Mouse (Mus musculus): Measurements from ENCODE around the gene Svep1. TPM values are rescaled to one million over a fixed set of nuclear protein-coding genes. Genes with fewer than 3 reads are reported as not detected.
A peak's percentile ranks its signal among the peaks of the same experiment; 100 is the strongest.

The Svep1 gene
- polyA plus RNA-seq, 1 experiment from 2014 or later = 0.31 TPM

- no peaks in the 10 kb centered on the region for H3K9me3 ChIP-seq (replicated peaks)
- H3K36me3 ChIP-seq (replicated peaks) = no peaks in the 10 kb centered on the region
- no peak overlapping the region for H3K9ac ChIP-seq
- ATAC-seq (ENCODE audit: insufficient read depth) = no peak
- H3K4me3 ChIP-seq (replicated peaks) = no peak overlapping the region
- WGBS (ENCODE audit: insufficient replicate concordance) = 75% methylated on average over 6 of the region's 6 CpGs
- no peaks in the 10 kb centered on the region for H3K4me1 ChIP-seq (replicated peaks)
- H3K27me3 ChIP-seq = no peaks in the 10 kb centered on the region
- H3K4me2 ChIP-seq = no peak overlapping the region
- H3K27ac ChIP-seq (replicated peaks) = no peak overlapping the region
These were observed 161.8 kb downstream of the Svep1 start for GRCm38 (mm10) chr4:58044833-58045232.

- no peaks in the 10 kb centered on the region for H3K4me1 ChIP-seq (replicated peaks)
- H3K36me3 ChIP-seq (replicated peaks) = no peaks in the 10 kb centered on the region
These were observed 162.3 kb downstream of the Svep1 start for GRCm38 (mm10) chr4:58044356-58044755.

GRCm38 (mm10) chr4:58040093-58040492 lies 166.6 kb downstream of the Svep1 start:
- Histone ChIP-seq H3K4me3 (replicated peaks) (no peak overlapping the region), H3K4me1 (replicated peaks) (no peaks in the 10 kb centered on the region), H3K4me2 (no peak overlapping the region), H3K9me3 (replicated peaks) (no peaks in the 10 kb centered on the region), H3K27ac (replicated peaks) (no peak overlapping the region), H3K36me3 (replicated peaks) (no peaks in the 10 kb centered on the region), H3K9ac (no peak overlapping the region), H3K27me3 (no peaks in the 10 kb centered on the region)
- WGBS (ENCODE audit: insufficient replicate concordance) = 68% methylated on average over 2 of the region's 2 CpGs
- no peak for ATAC-seq (ENCODE audit: insufficient read depth)

More at GRCm38 (mm10) chr4:58044356-58044755, 162.3 kb downstream of the Svep1 start:
- Histone ChIP-seq H3K4me2 (no peak overlapping the region), H3K27ac (replicated peaks) (no peak overlapping the region), H3K27me3 (no peaks in the 10 kb centered on the region), H3K9ac (no peak overlapping the region), H3K4me3 (replicated peaks) (no peak overlapping the region), H3K9me3 (replicated peaks) (no peaks in the 10 kb centered on the region)
- WGBS (ENCODE audit: insufficient replicate concordance) = 67% methylated on average over 3 of the region's 3 CpGs
- ATAC-seq (ENCODE audit: insufficient read depth) = no peak

GRCm38 (mm10) chr4:58037096-58037705 lies 169.5 kb downstream of the Svep1 start:
- no peak overlapping the region for H3K9ac ChIP-seq
- no peaks in the 10 kb centered on the region for H3K27me3 ChIP-seq
- no peaks in the 10 kb centered on the region for H3K9me3 ChIP-seq (replicated peaks)
- H3K4me2 ChIP-seq = no peak overlapping the region
- no peak overlapping the region for H3K4me3 ChIP-seq (replicated peaks)
- no peaks in the 10 kb centered on the region for H3K36me3 ChIP-seq (replicated peaks)
- ATAC-seq (ENCODE audit: insufficient read depth) = no peak
- no peaks in the 10 kb centered on the region for H3K4me1 ChIP-seq (replicated peaks)
- no peak overlapping the region for H3K27ac ChIP-seq (replicated peaks)
- WGBS (ENCODE audit: insufficient replicate concordance) = 67% methylated on average over 6 of the region's 6 CpGs

GRCm38 (mm10) chr4:58034663-58035062 lies 172.0 kb downstream of the Svep1 start:
- 36% methylated on average over 13 of the region's 13 CpGs for WGBS (ENCODE audit: insufficient replicate concordance)
- no peak for ATAC-seq (ENCODE audit: insufficient read depth)
- H3K4me3 ChIP-seq (replicated peaks) = peak overlapping the region; percentile 17; the same call in 1 of the 2 replicates

GRCm38 (mm10) chr4:58032714-58033113 lies 173.9 kb downstream of the Svep1 start:
- ATAC-seq (ENCODE audit: insufficient read depth) = no peak
- Histone ChIP-seq H3K9me3 (replicated peaks) (no peaks in the 10 kb centered on the region), H3K36me3 (replicated peaks) (no peaks in the 10 kb centered on the region), H3K4me3 (replicated peaks) (no peak overlapping the region), H3K9ac (no peak overlapping the region), H3K27ac (replicated peaks) (no peak overlapping the region), H3K4me2 (no peak overlapping the region), H3K27me3 (no peaks in the 10 kb centered on the region), H3K4me1 (replicated peaks) (no peaks in the 10 kb centered on the region)
- 26% methylated on average over 1 of the region's 1 CpGs for WGBS (ENCODE audit: insufficient replicate concordance)

More at GRCm38 (mm10) chr4:58034663-58035062, 172.0 kb downstream of the Svep1 start:
- no peaks in the 10 kb centered on the region for H3K4me1 ChIP-seq (replicated peaks)
- no peaks in the 10 kb centered on the region for H3K27me3 ChIP-seq
- no peak overlapping the region for H3K27ac ChIP-seq (replicated peaks)
- H3K9me3 ChIP-seq (replicated peaks) = no peaks in the 10 kb centered on the region
- H3K4me2 ChIP-seq = peak overlapping the region; percentile 45
- H3K36me3 ChIP-seq (replicated peaks) = no peaks in the 10 kb centered on the region
- H3K9ac ChIP-seq = no peak overlapping the region

- Histone ChIP-seq H3K4me3 (replicated peaks) (no peak within 1 kb of the TSS), H3K4me2 (no peak within 1 kb of the TSS), H3K4me1 (replicated peaks) (no peaks in the 10 kb centered on the region), H3K27ac (replicated peaks) (no peak within 1 kb of the TSS), H3K36me3 (replicated peaks) (no peaks in the 10 kb centered on the region), H3K9ac (no peak within 1 kb of the TSS), H3K27me3 (no peaks in the 10 kb centered on the region), H3K9me3 (replicated peaks) (no peaks in the 10 kb centered on the region)
- no peak for ATAC-seq (ENCODE audit: insufficient read depth)
- 62% methylated on average over 5 of the region's 5 CpGs for WGBS (ENCODE audit: insufficient replicate concordance)
These were observed 197.6 kb downstream of the Svep1 start, which contains the start of gene Txndc8 for GRCm38 (mm10) chr4:58009024-58009423. Gene Txndc8, minus strand, starts transcription at chr4:58009124.

GRCm38 (mm10) chr4:58003501-58003900 lies 203.2 kb downstream of the Svep1 start:
- Histone ChIP-seq H3K36me3 (replicated peaks) (no peaks in the 10 kb centered on the region), H3K27me3 (no peaks in the 10 kb centered on the region), H3K4me3 (replicated peaks) (no peak overlapping the region), H3K27ac (replicated peaks) (no peak overlapping the region), H3K9me3 (replicated peaks) (no peaks in the 10 kb centered on the region), H3K4me1 (replicated peaks) (no peaks in the 10 kb centered on the region), H3K4me2 (no peak overlapping the region), H3K9ac (no peak overlapping the region)
- 45% methylated on average over 3 of the region's 3 CpGs for WGBS (ENCODE audit: insufficient replicate concordance)
- ATAC-seq (ENCODE audit: insufficient read depth) = no peak

Other genes with a start within 250 kb of the Svep1 start
- gene Txndc8, start 197.7 kb downstream of the Svep1 start, polyA plus RNA-seq (2015; fragmentation: Nextera tagmentation; extraction: Ambion mirVana) = not detected in 2 replicates
- 0.13 TPM in 2 replicates for gene Musk, start 79.1 kb upstream of the Svep1 start, polyA plus RNA-seq (2015; fragmentation: Nextera tagmentation; extraction: Ambion mirVana)

Measured in liver, embryonic 15.5 days (tissue).